Mouse (Mus musculus): ENCODE results near the gene Bend6. TPM values are rescaled to one million over a fixed set of nuclear protein-coding genes. Genes with fewer than 3 reads are reported as not detected.

The Bend6 gene
- 1 to 10 TPM; 5.6 to 5.7 TPM for polyA plus RNA-seq (2017; shearing (Covaris generic))

DNA sequence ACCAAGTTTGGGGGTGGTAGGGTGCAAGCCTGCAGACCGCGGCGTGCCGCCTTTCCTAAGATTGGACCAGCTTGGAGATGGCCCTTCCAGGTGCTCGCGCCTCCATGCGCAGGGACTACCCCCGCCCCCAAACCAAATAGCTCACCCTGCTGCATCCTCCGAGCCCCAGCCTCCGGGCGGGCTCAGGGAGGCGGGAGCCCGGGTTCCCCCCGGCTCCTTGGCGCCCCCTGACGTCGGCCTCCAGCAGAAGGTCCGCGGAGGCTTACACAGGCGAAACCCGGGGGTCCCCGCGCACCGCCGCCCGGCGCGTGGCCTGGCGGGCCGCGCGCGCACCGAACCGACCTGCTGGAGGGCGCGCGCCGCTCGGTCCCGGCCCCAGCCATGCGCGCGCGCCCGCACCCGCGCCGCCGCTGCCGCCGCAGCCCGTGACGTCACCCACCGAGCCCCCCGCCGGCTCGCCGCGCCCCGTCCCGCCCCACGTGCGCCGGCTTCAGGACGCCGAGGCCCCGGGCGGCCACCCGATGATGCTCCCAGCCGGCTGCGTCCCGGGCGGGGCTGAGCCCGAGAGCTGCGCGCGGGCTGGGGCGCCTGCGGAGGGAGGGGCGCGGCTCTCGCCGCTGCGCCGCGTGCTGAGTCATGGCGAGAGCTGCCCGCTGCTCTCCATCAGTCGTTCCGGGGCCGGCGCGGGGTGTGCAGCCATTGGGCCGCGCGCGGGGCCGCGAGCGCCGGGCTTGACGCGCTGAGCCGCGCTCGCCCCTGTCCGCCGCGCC lies at the start of gene Bend6:
Bend6 (minus strand) TSS at position 396 of the 770 bp plus-strand sequence.
- ATAC-seq = peak; percentile 52

GRCm38 (mm10) chr1:33955626-33956025 lies 48.0 kb upstream of the Bend6 start:
- no peak for ATAC-seq

DNA sequence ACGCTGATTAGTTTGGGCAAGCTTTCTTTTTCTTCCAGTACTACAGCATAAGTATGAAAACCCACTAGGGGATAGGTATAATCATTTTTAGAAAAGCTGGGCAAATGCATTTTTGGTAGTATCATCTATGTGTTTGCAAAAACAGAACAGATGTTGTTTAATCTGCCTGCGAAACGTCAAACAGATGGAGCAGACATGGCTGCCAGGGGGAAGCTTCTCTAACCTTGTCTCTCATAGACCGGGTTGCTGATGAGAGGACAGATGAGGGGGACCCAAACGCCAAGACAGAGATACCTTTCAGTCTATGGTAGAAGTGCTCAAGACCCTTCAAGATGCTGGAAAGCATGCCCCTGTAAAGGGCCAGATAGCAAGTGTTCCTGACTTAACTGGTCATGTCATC lies 40.9 kb upstream of the Bend6 start:
- no peak for ATAC-seq

DNA sequence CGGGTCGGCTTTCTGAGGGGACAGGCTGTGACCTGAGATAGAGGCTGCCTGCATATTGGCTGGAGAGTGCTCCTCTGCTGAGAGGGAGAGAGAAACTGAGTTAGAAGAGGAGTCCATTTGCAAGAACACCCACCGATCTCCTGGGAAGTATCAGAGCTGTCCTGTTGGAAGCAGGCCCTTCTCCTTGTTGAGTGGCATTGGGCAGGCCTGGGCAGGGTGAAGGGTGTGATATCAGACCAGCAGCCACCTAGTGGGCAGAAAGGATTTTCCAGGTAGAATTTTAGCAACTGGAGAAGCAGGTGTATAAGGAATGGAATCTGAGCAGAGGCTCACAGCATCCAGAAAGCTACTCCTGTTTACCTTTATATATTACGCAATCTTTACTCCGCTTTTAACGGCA lies 40.2 kb upstream of the Bend6 start:
- no peak for ATAC-seq

DNA sequence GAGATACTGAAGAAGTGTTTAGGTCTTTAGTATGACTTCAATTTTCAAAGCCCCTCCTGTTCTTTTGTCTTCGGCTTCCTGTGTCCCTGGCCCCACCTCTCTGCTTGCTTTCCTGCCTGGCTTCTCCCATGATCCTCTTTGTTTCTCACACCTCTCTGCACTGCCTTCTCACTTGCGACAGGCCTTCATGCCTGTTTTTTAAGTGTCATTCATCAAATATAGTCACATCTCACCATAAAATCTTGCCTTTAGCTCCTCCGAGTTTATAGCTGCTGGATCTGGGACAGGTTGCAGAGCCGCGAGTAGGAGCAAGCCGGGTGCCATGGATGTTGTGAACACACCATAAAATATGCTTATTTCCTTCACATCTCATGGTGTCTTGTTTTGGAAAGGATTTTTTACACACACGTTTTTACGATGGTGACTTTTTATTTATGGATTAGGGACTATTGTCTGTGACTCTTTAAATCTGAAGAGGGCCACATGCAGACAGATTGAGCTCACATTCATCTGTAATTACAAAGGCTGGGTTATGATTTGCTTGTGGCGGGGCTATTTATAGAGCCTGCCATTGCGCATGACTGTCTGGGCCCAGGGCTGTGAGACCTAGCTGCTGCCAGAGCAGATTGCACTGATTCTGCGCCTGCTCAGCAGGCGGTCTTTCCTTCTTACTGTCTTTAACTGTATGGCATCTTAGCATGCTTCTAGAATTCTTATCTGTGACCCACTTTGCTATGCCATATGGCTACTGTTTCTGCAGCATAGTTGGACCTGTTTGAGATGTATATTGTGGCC lies 39.2 kb upstream of the Bend6 start:
- no peak for ATAC-seq

- ATAC-seq = no peak
Observed at GRCm38 (mm10) chr1:33945756-33946155, 38.1 kb upstream of the Bend6 start.

- ATAC-seq = no peak
Observed at GRCm38 (mm10) chr1:33944977-33945750, 37.5 kb upstream of the Bend6 start.

DNA sequence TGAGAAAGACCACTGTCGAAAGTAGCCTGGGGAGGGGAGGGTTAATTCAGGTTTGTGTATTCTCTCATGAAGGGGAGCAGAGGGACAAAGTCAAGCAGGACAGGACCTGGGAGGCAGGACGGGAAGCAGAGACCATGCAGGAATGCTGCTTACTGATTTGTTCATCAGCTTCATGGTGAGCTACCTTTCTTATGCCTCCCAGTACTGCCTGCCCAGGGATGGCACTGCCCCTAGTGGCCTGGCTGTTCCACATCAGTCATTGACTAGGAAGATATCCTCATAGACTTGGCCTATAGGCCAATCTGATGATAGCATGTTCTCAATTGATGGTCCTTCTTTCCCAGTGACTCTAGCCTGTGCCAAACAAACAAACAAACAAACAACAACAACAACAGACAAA lies 36.3 kb upstream of the Bend6 start:
- ATAC-seq = no peak

DNA sequence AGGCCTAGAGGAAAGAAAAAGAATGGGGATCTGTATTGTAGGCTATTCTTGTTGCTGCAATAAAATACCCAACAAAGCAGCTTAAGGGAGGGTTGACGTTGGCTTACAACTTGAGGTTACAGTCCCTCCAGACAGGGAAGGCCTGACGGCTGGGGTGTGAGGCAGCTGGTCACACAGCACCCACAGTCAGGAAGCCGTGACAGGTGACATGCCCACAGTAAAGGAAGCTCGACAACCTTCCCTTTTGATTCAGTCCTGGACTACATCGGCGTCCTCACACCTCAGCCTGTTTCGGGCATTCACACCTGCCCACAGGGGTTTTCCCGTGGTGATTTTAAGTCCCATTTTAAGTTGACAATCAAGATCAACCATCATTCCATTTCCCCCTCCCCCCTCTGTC lies 35.0 kb upstream of the Bend6 start:
- ATAC-seq = no peak

- ATAC-seq = no peak
Observed at GRCm38 (mm10) chr1:33940364-33940928, 32.8 kb upstream of the Bend6 start.

- ATAC-seq = no peak
Observed at GRCm38 (mm10) chr1:33939828-33940227, 32.2 kb upstream of the Bend6 start.

- ATAC-seq = no peak
Observed at GRCm38 (mm10) chr1:33935946-33936345, 28.3 kb upstream of the Bend6 start.

- no peak for ATAC-seq
Observed at GRCm38 (mm10) chr1:33932845-33933499, 25.4 kb upstream of the Bend6 start.

GRCm38 (mm10) chr1:33932196-33932595 lies 24.6 kb upstream of the Bend6 start:
- no peak for ATAC-seq

DNA sequence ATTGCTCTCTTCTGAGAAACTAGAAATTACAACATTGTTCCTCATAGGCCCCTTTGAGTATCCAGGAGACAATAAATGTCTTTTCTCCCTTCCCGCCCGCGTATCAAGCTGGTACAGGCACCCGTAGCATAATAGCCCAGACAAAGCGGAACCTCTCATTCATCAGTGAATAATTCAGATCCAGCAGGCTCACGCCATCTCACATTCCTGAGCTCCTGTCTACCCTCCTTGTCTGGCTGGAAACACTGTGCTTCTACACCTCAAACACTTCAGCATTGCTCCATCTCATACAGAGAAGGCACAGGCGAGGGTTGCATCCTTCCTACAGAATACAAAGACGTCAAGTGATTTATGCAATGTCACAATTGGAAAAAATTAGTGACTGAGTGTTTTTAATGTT lies 24.2 kb upstream of the Bend6 start:
- no peak for ATAC-seq

GRCm38 (mm10) chr1:33927466-33927865 lies 19.9 kb upstream of the Bend6 start:
- no peak for ATAC-seq

- ATAC-seq = no peak
Observed at GRCm38 (mm10) chr1:33925283-33925682, 17.7 kb upstream of the Bend6 start.

GRCm38 (mm10) chr1:33922975-33923374 lies 15.4 kb upstream of the Bend6 start:
- ATAC-seq = no peak

DNA sequence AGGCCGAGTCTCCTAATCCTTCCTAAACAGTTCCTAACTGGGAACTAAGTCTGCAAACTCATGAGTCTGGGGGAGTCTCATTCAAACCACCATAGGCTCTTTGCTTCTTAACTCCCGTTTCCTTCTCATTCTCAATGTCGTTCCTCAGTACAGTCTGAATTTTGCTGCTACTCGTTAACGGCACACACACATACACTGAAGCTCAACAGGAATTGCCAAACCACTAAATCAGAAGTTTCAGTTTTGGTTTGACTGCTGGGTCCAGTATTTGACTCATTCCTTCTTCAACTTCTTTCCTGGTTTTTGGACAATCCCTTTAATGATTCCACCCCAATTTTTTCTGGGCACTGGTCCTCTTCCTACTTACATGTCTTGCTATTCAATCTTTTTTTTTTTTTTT lies 8.9 kb upstream of the Bend6 start:
- no peak for ATAC-seq

DNA sequence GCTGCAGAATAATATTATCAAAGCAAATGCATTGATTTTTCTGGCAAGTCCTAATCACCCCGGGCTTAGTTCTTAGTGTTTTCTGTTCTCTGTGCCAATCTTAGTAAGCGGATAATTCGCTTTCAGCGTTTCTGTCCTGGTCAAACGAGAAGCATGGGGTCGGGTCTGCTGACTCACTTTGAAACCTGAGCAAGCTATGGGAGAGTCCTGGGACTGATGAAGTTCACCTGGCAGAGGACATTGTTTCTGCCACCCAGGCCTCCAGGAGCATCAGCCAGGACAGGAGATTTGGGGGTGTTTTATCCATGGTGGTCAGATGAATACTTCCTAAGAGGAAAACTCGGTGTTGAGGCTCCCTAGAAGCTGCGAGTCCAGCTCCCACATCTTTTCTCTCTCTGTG lies 4.0 kb upstream of the Bend6 start:
- no peak for ATAC-seq

DNA sequence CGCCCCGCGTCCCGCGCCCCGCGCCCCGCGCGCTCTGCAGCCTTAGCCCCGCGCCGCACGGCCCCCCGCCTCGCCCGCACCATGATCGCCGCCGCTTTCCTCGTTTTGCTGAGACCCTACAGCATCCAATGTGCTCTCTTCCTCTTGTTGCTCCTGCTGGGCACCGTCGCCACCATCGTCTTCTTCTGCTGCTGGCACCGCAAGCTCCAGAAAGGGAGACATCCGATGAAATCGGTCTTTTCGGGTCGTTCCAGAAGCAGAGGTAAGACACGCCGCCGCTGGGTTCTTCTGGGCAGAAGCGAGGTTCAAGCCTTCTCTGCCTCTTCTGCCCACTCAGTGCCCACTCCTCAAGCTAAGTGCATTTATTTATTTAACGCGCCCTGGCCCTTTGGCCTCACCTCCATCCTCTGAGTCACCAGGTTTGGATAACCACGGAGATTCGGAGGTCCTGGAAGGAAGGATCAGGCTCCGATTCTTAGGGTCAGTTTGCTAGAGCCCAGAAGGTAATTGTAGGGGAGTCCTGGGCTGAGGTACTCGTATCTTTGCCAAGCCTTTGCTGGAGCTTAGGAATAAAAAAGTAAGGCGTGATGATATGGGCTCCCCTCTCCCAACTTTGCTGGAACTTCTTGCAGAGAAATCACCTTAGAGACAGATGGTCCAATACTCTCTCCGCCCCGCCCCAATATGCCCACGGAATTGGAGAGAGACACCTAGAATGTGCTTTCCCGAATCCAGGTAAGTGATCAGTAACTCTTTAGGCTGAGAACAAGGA lies 761 bp upstream of the Bend6 start, which contains the start of gene Dst:
Dst (plus strand) TSS at position 35 of the 772 bp plus-strand sequence.
- ATAC-seq = no peak

Measured in CD4-positive, CD25-positive, alpha-beta regulatory T cell, adult 4 months (primary cell).